Mouse (Mus musculus): ENCODE data around the gene Rora.

Rora gene

GRCm38 (mm10) chr9:69376982-69377653 lies 723.5 kb downstream of the Rora start:
- no peak for DNase-seq

GRCm38 (mm10) chr9:69377654-69378045 lies 724.1 kb downstream of the Rora start:
- DNase-seq = no peak

- DNase-seq = no peak
These were observed 727.0 kb downstream of the Rora start for GRCm38 (mm10) chr9:69380546-69380945.

GRCm38 (mm10) chr9:69381741-69382140 lies 728.2 kb downstream of the Rora start:
- DNase-seq = no peak

GRCm38 (mm10) chr9:69384475-69384874 lies 730.9 kb downstream of the Rora start:
- DNase-seq = no peak

- no peak for DNase-seq
These were observed 731.3 kb downstream of the Rora start for GRCm38 (mm10) chr9:69384905-69385304.

- DNase-seq = no peak
These were observed 733.7 kb downstream of the Rora start for GRCm38 (mm10) chr9:69387296-69387695.

- DNase-seq = no peak
These were observed 737.0 kb downstream of the Rora start for GRCm38 (mm10) chr9:69390631-69391030.

GRCm38 (mm10) chr9:69394234-69394633 lies 740.6 kb downstream of the Rora start:
- no peak for DNase-seq

GRCm38 (mm10) chr9:69397432-69397759 lies 743.8 kb downstream of the Rora start:
- DNase-seq = no peak

GRCm38 (mm10) chr9:69397760-69398452 lies 744.3 kb downstream of the Rora start, which contains the start of gene Ice2:
TSS of gene Ice2 (plus strand) at chr9:69397906.
- DNase-seq = peak; percentile 39 to 47

GRCm38 (mm10) chr9:69398453-69398850 lies 744.9 kb downstream of the Rora start:
- no peak for DNase-seq

GRCm38 (mm10) chr9:69404671-69405070 lies 751.1 kb downstream of the Rora start:
- DNase-seq = no peak

- no peak for DNase-seq
These were observed 765.9 kb downstream of the Rora start for GRCm38 (mm10) chr9:69419476-69419875.

- no peak for DNase-seq
These were observed 776.9 kb downstream of the Rora start for GRCm38 (mm10) chr9:69430531-69430930.

- no peak for DNase-seq
These were observed 778.4 kb downstream of the Rora start for GRCm38 (mm10) chr9:69431863-69432555.

GRCm38 (mm10) chr9:69435194-69435593 lies 781.6 kb downstream of the Rora start:
- DNase-seq = no peak

- DNase-seq = no peak
These were observed 782.1 kb downstream of the Rora start for GRCm38 (mm10) chr9:69435662-69436061.

Data from thymus, adult 18-20 months (tissue).